Mouse (Mus musculus): ENCODE measurements around the gene Mrgprd.
A peak's percentile ranks its signal among the peaks of the same experiment; 100 is the strongest.

Gene Mrgprd

DNA sequence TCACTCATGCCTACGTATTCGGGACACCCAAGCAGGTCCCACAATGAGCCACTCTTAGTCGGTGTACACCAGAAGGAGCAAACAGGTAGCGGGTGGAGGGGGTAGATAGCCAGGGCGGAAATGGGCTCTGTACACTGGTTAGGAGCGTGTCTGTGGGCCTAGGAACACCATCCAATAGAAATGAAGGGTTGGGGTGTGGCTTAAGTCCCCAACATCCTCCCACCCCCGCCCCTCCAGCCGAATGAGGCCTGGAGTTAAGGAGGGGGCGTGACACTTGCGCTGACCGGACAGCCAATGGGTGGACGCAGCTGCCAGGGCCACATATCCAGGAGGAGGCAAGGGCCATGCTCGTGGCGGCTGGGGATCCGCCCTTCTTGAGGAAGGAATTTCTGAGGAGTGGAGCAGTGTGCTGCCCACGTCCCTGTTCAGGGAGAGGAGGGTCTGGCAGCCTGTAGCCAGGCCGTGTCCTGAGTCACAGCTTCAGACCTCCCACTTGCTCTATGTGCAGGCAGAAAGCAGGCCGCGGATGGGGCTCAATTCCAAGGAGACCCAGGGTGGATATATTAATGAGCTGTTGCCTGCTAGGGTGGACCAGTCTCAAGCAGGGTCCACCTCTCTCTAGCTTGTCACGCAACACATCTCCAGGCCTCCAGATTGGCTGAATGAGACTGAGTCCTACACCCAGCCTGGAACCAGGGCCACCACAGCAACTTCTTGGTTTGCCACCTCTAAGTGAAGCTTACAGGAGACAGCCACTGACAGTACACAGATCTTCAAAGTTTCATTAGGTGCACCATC, 11.9 kb upstream of the Mrgprd start:
- peak; percentile 86 for DNase-seq (ENCODE audit: low spot score)

DNA sequence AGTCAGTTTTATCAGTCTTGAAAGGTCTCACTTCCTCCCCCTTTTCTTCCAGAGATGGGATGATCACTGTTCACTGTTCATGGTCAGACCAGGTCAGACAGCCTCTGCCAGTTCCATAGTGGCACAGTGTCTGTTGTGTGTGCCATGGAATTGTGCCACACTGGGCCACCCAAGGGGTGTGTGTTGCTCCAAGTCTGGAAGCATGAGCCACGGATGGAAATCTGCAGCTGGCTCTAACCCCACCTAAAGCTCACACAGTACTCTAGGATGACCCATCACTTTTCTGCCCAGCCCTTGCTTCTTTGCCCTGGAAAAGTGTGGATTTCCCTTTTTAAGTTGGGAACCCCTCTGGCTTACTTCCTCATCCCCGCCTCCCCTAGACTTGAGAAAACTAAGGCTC, 10.5 kb upstream of the Mrgprd start:
- no peak for DNase-seq (ENCODE audit: low spot score)

DNA sequence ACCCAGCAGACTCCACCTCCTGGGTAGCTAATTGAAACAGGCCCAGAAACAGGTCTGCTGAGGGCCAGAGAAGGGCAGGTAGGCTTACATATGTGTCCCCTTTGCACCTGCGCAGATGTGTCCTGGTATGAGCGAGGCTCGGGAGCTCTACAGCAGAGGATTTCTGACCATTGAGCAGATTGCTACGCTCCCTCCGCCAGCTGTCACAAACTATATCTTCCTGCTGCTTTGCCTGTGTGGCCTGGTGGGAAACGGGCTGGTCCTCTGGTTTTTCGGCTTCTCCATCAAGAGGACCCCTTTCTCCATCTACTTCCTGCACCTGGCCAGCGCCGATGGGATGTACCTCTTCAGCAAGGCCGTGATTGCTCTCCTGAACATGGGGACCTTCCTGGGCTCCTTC, 7.0 kb upstream of the Mrgprd start:
- DNase-seq (ENCODE audit: low spot score) = no peak

DNA sequence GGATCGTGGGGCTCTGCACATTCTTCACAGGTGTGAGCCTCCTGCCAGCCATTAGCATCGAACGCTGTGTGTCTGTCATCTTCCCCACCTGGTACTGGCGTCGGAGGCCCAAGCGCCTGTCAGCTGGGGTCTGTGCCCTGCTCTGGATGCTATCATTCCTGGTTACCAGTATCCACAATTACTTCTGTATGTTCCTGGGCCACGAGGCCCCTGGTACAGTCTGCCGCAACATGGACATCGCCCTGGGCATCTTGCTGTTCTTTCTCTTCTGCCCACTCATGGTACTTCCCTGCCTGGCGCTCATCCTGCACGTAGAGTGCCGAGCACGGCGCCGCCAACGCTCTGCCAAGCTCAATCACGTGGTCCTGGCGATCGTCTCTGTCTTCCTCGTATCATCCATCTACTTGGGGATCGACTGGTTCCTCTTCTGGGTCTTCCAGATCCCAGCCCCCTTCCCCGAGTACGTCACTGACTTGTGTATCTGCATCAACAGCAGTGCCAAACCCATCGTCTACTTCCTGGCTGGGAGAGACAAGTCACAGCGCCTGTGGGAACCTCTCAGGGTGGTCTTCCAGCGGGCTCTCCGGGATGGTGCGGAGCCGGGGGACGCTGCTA, 6.5 kb upstream of the Mrgprd start:
- DNase-seq (ENCODE audit: low spot score) = no peak

DNA sequence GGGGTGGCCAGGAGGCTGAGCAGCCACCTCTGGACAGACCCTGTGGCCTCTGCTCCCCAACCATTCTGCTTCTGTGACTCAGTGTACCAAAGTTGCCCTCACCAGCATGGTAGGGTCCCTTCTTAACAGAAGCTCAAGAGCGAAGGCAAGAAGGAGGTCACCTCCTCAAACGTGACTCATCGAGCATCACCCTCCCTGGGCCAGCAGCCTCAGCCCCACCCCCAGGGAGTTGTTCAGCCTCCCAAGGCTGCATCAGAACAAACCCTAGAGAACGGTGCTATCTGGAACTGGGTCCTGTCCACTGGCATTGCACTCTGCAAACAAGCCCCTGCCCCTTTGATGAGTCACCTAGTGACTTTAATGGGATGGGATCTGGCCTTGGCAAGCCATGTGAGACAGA, 5.8 kb upstream of the Mrgprd start:
- no peak for DNase-seq (ENCODE audit: low spot score)

DNA sequence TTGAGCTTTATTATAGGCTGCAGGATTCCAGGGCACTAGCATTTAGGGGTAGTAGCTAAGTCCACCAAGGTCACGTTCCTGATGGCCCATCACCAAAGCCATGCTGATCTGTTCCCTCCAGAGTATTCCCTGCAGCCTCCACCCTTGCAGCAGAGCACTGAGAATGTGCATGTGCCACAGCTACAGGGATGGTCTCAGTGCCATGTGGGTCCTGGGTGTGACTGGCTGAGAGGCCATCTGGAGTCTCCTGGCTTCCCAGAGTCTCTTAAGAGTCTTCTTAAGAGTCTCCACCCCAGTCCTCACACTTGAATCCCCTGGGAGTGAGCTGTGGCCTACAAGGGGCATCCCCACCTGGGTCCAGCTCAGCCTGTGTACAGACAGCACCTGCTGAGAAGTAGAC, 4.8 kb upstream of the Mrgprd start:
- no peak for DNase-seq (ENCODE audit: low spot score)

DNA sequence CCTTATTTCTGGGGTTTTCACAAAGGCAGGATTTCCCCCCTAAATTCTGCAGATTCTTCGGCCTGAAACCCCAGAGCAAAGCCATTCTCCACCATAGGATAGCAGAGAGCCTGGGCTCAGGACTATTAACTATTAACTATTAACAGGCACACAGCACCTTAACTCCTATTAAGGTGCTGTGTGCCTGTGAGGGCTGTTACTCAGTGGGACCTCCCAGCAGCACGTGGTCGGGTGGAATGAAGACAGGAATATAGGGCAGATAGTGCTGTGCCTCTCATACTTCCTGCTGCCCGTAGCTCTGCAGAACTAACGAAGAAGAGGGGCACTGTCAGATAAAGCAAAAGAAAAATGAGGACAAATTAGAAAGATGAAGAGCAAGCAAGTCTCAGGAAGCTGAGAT, 4.1 kb upstream of the Mrgprd start:
- DNase-seq (ENCODE audit: low spot score) = no peak

DNA sequence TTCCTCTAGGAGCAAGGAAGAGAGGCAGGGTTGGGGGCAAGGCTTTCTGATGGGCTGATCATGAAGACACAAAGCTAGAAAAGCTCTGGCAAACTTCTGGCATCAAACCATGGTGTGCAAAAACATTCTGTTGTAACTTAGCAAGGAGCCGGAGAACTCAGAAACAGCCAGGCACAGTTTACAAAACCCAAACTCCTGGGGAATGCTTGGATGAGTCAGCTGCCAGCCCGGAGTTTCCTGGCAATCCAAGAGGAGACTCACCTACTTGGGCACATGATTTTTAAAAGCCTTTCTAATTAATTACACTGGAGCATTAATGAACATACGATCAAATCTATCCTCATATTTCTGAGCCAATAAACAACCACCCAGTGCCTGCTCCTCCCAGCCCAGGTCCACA, 2.5 kb upstream of the Mrgprd start:
- DNase-seq (ENCODE audit: low spot score) = no peak

DNA sequence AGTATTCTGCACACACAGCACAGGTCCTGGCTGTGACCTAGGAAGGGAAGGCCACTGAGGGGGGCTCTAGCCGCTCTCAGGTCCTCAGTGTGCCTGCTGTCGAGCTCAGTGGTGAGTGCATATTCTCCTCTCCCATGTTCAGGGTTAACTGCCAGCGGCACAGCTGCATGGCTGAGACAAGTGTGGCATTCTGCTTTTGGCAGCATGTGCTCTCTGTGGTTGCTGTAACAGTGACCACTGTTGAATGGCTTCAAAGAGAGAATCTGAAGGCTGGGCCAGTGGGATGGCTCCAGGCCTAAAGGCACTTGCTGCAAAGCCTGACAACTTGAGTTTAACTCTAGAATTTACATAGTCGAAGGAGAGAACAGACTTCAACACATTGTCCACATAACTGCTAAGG, 2.9 kb downstream of the Mrgprd start:
- no peak for DNase-seq (ENCODE audit: low spot score)

DNA sequence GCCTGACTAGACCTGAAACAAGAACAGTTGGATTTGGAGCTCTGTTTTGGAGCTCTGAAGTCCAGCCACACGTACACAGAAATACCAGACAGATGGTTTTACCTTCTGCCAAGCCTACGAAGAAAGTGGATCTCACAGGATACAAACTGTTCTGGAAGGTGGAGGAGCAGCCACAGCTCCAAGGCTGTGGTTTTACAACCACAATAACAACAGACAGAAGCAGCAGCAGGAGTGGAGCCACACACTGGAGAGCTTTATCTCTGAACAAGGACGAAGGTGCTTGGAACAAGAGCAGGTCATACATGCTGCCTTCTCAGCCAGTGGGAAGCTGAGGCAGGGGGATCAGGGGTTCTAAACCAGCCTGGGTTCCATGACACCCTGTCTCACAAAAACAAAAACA, 4.8 kb downstream of the Mrgprd start:
- DNase-seq (ENCODE audit: low spot score) = no peak

DNA sequence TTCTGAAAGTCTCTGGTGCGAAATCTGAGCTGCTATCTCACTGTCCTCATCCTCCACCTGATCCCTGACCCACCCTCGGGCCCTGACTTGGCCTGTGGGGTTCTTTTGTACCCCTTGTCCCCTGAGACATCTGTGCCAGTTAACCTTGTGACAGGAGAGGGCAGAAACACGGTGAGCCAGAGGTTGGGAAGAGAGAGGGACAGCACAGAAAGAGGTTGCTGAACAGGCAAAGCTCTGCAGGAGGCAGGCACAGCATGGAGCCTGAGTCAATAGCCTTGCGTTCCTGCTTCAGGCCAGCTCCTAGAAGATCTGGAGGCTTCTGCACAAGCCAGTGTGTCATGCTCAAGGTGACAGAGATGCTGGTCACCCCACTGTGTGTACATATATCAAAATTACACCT, 9.0 kb downstream of the Mrgprd start:
- DNase-seq (ENCODE audit: low spot score) = no peak

DNA sequence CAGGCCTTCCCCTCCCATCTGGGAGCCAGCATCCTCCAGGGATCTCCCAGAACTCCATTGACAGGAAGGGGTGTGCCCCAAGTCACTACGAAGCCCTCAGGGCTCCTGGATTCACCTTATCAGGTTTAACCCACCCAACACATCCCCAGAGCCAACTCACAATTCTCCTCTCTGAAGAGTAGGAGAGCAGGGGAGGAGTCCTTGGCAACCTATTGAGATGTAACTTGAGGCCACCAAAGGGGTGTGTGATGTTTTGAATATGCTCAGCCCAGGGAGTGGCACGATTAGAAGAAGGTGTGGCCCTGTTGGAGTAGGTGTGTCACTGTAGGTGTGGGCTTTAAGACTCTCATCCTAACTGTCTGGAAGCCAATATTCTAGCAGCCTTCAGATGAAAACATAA, 11.1 kb downstream of the Mrgprd start:
- no peak for DNase-seq (ENCODE audit: low spot score)

DNA sequence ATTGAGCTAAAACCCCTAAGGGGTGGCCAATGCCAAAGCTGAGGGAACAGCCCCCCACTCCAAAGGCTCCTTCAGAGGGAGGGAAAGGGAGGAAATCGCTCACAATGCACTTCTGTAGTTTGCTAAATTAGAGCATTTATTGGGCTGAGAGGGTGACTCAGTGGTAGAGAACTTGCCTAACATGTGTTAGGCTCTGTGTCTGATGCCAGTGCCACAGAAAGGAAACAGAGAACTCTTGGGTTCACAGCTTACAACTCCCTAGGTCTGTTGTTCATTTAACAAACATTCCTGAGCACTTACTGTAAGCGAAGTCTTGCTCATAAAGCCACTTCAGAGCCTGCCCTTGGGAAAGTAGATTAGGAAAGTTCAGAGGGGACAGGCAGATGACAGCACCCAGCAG, 15.3 kb downstream of the Mrgprd start:
- DNase-seq (ENCODE audit: low spot score) = no peak

DNA sequence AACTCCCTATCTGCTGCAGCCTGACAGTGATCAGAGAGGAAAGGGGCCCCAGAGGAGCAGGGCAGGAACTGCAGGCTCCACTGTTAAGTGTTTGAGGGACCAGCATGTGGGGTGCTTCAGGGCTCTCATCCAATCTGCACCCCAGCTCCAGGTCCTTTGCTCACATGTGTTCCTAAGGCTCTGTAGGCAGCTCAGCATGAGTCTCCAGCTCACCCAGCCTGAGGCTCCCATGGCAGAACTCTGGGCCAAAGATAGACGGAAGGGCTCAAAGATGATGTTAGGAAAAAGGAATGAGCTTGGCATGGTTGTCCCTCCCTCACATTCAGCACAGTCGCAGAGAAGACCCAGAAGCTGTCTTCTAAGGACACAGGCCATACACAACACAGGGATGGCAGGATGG, 16.0 kb downstream of the Mrgprd start:
- DNase-seq (ENCODE audit: low spot score) = no peak

DNA sequence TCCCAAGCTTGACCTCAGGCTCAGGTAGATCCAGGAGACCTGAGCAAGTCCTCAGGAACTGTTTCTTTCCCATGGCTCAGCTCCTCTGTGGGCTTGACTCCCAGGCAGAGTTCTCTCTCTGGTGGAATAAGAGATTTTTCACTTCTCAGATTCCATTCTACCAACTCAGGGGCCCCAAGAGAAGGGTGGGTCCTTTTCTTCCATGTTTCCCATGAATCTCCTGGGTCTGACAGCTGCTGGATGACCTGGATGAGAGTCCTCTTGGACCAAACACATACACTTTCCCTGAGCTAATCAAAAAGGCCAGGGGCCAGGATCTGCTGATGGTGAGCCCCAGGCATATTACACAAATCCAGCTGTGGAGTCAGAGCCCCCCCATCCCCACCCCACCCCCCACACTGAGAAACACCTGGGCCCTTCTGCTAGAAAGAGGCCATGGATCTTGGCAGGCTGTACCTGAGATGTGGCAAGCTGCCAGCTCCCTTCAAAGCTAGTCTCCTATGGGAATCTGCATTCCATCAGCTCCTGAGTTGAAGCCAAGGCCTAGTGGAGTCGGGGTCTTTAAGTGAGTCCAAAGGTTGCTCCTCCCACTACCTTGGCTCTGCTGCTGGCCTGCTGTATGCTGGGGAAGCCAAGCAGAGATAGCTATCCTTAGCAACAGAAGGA, 17.9 kb downstream of the Mrgprd start:
- no peak for DNase-seq (ENCODE audit: low spot score)

DNA sequence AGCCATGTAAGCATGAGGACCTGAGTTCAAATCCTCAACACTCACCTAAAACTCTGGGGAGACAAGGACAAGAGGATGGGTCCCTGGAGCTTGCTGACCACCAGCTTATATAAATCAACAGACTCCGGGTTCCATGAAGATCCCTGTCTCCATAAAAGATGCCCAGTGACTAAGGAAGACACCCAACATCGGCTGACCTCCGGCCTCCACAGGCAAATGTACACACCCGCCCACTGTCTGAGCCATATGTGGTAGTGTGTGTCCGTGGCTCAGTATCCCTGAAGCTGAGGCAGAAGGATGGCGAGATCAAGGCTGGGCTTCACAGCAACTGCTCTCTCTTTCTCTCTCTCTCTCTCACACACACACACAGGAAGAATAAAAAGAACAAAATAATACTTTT, 19.3 kb downstream of the Mrgprd start:
- DNase-seq (ENCODE audit: low spot score) = no peak

DNA sequence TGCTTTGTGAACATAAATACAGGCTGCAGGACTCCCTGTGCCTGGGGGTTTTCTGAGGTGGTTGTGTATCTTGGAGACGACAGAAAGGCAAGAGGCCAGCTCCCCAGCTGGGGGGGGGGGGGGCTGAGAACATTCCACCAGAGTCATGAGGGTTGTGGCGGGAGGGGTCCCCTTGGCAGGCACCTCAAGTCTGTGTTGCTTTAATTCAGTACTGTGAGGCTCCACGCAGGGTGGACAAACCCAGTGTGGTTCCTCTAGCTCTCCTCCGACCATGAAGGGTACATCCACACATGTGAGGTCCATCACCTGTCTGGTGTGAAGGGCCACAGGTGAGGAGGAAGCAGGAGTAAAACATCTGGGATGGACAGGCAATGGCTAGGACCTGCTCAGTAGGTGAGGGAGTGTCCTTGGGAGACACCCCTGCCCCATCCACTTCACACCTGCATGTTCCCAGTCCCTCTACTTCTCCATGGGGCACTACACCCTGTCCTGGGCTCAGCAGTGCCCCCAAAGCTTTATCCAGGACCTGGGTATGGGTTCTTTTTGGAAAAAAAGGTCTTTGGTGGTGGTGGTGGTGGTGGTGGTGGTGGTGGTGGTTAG, 19.9 kb downstream of the Mrgprd start:
- DNase-seq (ENCODE audit: low spot score) = no peak

DNA sequence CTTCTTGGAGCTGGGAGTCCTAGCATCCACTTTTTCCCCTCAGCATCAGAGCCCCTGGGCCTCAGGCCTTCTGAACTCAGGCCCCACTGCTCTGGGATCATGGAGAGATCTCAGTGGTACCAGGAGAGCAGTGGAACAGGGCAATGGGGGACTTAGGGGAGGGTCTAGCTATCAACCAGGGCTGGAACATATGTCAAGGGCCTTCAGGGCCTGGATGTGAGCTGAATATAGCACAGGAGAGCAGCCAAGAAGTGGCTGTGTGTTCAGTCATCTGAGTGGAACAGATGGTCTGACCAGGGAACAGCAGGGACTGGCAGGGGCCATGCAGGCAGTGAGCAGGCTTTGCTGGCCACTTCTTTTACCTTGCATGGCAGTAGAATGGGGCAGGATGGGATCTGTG, 20.6 kb downstream of the Mrgprd start:
- no peak for DNase-seq (ENCODE audit: low spot score)

DNA sequence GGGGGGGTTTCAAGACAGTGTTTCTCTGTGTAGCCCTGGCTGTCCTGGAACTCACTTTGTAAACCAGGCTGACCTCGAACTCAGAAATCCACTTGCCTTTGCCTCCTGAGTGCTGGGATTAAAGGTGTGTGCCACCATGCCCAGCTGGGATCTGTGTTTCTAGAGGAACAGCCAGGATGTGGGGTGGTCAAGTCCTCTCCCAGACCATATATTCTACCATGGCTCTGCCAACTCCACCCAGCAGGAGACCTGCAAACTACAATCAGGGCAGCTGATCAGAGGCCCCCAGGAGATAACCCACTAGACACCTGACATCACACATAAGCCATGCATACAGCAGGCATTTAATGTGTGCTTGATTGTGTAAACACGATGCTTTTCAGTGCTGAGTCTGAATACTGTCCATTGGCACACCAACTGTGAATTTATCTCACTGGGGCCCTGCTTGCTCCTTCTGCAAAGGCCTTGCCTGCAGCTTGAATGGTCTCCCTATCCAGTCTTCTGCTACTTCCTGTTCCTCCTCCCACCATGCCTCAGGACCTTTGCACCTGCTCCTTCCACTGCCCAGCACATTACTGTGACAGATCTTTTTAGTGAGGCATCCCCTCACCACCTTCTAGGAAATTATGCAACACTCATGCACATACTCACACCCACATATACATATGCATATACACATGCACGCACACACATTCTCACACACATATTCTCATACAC, 21.1 kb downstream of the Mrgprd start:
- no peak for DNase-seq (ENCODE audit: low spot score)

DNA sequence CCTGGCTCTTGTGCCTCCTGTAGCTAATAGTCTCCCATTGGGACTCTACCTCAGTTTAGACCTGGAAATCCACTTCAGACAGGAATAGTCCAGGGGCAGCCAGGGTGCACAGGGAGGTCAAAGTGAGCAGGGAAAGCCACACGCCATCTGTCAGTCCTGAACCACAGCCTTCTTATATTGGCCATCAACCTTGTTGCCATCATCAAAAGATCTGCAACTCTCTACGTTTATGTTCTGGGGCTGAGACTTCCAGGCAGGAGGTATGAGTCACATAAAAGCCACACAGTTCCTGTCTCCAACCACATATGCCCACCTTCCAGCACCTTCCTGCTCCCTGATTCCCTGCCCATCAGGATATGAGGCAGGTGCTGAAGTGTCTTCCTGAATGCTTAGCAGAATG, 23.3 kb downstream of the Mrgprd start:
- DNase-seq (ENCODE audit: low spot score) = no peak

DNA sequence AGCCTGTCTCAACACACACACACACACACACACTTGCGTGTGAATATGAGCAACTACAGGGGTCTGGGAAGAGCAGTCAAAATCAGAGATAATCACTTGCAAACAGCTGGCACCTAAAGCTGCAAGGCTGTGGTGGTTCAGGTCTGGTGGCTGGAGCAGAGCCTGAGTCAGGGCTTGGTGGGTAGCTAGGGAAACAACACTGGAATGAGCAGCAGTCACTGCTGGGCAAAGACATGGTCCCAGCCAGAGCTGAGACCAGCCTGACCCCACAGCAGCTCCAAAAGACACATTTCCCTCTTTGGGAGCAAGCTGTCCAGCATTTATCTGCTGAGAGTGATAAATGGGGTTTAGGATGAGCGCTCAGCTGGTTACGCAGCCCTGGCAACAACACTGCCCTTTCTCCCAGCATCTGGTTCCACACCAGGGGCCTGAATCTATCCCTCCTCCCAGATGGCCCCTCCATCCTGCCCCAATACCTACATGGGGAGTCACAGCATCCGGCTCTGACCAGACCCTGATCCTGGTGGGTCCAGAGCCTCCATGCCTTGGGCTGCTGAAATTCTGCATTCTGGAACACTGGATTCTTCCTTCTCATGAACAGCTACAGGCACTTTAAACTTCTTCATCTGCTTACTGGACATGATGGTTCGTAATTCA, 25.7 kb downstream of the Mrgprd start:
- peak; percentile 13 for DNase-seq (ENCODE audit: low spot score)

Measured in yolk sac, embryonic 10.5 days (tissue).